Mouse (Mus musculus): ENCODE results near the gene Arhgef39. TPM values are rescaled to one million over a fixed set of nuclear protein-coding genes. Genes with fewer than 3 reads are reported as not detected.
"Not testable (repeated sequence)": the region's sequence is repeated elsewhere in the genome, so short reads cannot be mapped to it uniquely, and the experiment has no call there.

Gene Arhgef39
- polyA plus RNA-seq, 1 experiment from 2014 or later = 34.8 TPM

DNA sequence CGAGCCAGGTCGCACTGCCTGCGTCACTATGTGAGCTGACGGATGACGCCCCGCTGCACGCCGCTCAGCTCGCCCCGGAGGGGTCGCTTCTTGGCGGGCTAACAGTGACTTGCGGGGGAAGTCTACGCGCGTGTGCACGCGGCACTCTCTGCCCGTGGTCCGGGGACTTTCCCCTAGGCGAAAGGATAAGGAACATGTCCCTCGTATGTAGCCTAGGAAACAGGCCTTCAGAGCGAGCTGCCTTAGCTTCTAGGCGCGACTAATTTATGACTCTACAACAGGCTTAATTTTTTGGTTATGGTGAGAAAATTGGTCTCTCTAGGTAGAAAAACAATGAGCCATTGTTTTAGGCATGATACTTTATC lies 6.7 kb downstream of the Arhgef39 start, which contains the start of gene Ccdc107:
TSS of gene Ccdc107 (plus strand) at position 80 of the 365 bp plus-strand sequence.
- Histone ChIP-seq H3K27me3 (ENCODE audit: control insufficient read depth, insufficient read depth, low read length) (no peaks in the 10 kb centered on the region), H3K9me3 (ENCODE audit: control insufficient read depth, low read length) (no peaks in the 10 kb centered on the region), H3K4me2 (replicated peaks; ENCODE audit: low read depth, low read length) (peak within 1 kb of the TSS; percentile 60), H3K27ac (ENCODE audit: low read depth, low read length) (peak within 1 kb of the TSS; percentile 84), H3K9ac (ENCODE audit: low read depth, low read length) (peak within 1 kb of the TSS; percentile 71), H3K4me3 (ENCODE audit: low read depth, low read length) (peak within 1 kb of the TSS; percentile 64), H3K36me3 (ENCODE audit: control insufficient read depth, insufficient read depth, low read length) (no peaks in the 10 kb centered on the region), H3K4me1 (replicated peaks; ENCODE audit: control insufficient read depth, insufficient read depth, low read length) (no peaks in the 10 kb centered on the region; the same call in 1 of the 2 replicates)
- DNase-seq (ENCODE audit: low spot score) (peak; percentile 89), ATAC-seq (ENCODE audit: low FRiP score) (peak; percentile 97)
- 1% methylated on average over 25 of the region's 25 CpGs for WGBS

DNA sequence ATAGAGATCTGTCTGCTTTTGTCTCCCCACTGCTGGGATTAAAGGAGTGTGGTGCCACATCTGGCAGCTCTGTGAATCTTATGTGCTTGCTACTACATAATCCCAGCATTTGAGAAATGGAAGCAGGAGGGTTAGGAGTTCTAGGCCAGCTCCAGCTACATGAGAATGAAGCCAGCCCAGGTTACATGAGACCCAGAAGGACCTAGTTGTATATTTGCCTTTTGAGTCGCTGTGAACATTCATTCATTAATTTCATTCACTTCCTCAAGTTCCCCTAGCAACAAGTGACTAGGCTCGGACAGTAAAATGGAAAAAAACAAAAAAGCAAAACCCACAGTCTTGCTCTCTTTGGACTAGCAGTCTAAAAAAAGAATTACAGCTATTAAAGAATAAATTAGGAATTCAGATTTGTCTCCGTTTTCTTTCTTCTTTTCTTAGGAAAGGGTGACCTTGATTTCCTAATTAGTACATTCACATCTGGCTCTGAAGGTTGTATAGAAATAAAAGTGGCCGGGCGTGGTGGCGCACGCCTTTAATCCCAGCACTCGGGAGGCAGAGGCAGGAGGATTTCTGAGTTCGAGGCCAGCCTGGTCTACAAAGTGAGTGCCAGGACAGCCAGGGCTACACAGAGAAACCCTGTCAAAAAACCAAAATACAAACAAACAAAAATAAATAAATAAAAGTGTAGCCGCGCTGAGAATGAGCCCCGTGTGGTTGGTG lies 7.2 kb downstream of the Arhgef39 start:
- 52% methylated on average over 12 of the region's 12 CpGs for WGBS
- no peak for DNase-seq (ENCODE audit: low spot score)
- H3K4me3 ChIP-seq (ENCODE audit: low read depth, low read length) = peak overlapping the region; percentile 64; the same call in 1 of the 2 replicates
- no peaks in the 10 kb centered on the region for H3K36me3 ChIP-seq (ENCODE audit: control insufficient read depth, insufficient read depth, low read length)
- H3K27ac ChIP-seq (ENCODE audit: low read depth, low read length) = no peak overlapping the region
- ATAC-seq (ENCODE audit: low FRiP score) = no peak; the same call in 1 of the 2 replicates
- H3K4me2 ChIP-seq (replicated peaks; ENCODE audit: low read depth, low read length) = peak overlapping the region; percentile 3; the same call in 1 of the 2 replicates
- H3K4me1 ChIP-seq (replicated peaks; ENCODE audit: control insufficient read depth, insufficient read depth, low read length) = no peaks in the 10 kb centered on the region
- H3K9me3 ChIP-seq (ENCODE audit: control insufficient read depth, low read length) = no peaks in the 10 kb centered on the region
- no peak overlapping the region for H3K9ac ChIP-seq (ENCODE audit: low read depth, low read length)
- H3K27me3 ChIP-seq (ENCODE audit: control insufficient read depth, insufficient read depth, low read length) = no peaks in the 10 kb centered on the region

GRCm38 (mm10) chr4:43490801-43491200 lies 8.7 kb downstream of the Arhgef39 start:
- H3K4me3 ChIP-seq (ENCODE audit: low read depth, low read length) = no peak overlapping the region
- H3K27ac ChIP-seq (ENCODE audit: low read depth, low read length) = no peak overlapping the region
- H3K4me2 ChIP-seq (replicated peaks; ENCODE audit: low read depth, low read length) = no peak overlapping the region
- H3K27me3 ChIP-seq (ENCODE audit: control insufficient read depth, insufficient read depth, low read length) = no peaks in the 10 kb centered on the region
- no peak for ATAC-seq (ENCODE audit: low FRiP score)
- H3K36me3 ChIP-seq (ENCODE audit: control insufficient read depth, insufficient read depth, low read length) = no peaks in the 10 kb centered on the region
- 89% methylated on average over 5 of the region's 5 CpGs for WGBS
- no peak for DNase-seq (ENCODE audit: low spot score)
- H3K4me1 ChIP-seq (replicated peaks; ENCODE audit: control insufficient read depth, insufficient read depth, low read length) = no peaks in the 10 kb centered on the region
- H3K9ac ChIP-seq (ENCODE audit: low read depth, low read length) = no peak overlapping the region
- H3K9me3 ChIP-seq (ENCODE audit: control insufficient read depth, low read length) = no peaks in the 10 kb centered on the region

- Histone ChIP-seq H3K27me3 (ENCODE audit: control insufficient read depth, insufficient read depth, low read length) (no peaks in the 10 kb centered on the region), H3K4me1 (replicated peaks; ENCODE audit: control insufficient read depth, insufficient read depth, low read length) (no peaks in the 10 kb centered on the region), H3K9ac (ENCODE audit: low read depth, low read length) (no peak overlapping the region), H3K27ac (ENCODE audit: low read depth, low read length) (no peak overlapping the region), H3K4me3 (ENCODE audit: low read depth, low read length) (no peak overlapping the region), H3K36me3 (ENCODE audit: control insufficient read depth, insufficient read depth, low read length) (no peaks in the 10 kb centered on the region), H3K9me3 (ENCODE audit: control insufficient read depth, low read length) (no peaks in the 10 kb centered on the region), H3K4me2 (replicated peaks; ENCODE audit: low read depth, low read length) (no peak overlapping the region)
- WGBS = 93% methylated on average over 3 of the region's 3 CpGs
- DNase-seq (ENCODE audit: low spot score) (no peak), ATAC-seq (ENCODE audit: low FRiP score) (no peak)
Observed at GRCm38 (mm10) chr4:43489611-43490010, 9.9 kb downstream of the Arhgef39 start.

DNA sequence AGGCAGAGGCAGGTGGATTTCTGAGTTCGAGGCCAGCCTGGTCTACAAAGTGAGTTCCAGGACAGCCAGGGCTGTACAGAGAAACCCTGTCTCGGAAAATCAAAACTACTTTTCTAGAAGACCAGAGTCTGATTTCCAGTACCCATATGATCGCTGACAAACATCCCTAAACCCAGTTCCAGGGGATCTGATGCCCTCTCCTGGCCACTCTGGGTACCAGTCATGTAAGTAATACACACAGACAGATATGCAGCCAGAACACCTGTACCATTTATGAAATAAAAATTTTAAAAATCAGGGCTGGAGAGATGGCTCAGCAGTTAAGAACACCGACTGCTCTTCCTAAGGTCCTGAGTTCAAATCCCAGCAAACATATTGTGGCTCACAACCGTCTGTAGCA lies 13.8 kb downstream of the Arhgef39 start:
- not testable (repeated sequence) for H3K36me3 ChIP-seq (ENCODE audit: control insufficient read depth, insufficient read depth, low read length)

DNA sequence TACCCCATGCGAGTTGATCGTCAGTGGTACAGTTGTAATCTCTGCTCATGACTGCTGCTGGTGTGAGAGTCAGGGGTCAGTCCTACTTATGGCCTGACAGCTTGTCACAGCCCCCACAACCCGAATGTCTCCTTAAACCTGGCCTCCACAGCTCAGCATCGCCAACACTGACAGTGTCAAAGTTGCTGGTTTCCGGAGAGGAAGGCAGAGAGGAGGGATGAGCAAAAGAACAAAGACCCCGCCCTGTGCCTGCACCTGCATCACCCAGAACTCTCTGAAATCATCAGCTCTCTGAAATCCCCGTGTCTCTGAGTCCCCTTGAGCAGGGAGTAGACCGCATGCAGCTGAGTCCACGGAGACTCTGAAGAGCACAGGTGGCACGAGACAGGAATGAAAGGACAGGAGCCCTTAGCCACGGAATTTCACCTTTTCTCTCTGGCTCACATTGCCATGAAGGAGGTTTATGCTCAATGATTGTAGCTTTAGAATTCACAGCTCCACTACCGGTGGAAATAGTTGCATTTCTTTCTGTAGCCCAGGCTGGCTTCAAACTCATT lies 15.9 kb downstream of the Arhgef39 start, which contains the start of gene Sit1:
TSS of gene Sit1 (minus strand) at position 200 of the 557 bp plus-strand sequence.
- ATAC-seq (ENCODE audit: low FRiP score) (no peak), DNase-seq (ENCODE audit: low spot score) (no peak)
- Histone ChIP-seq H3K9ac (ENCODE audit: low read depth, low read length) (no peak within 1 kb of the TSS), H3K27me3 (ENCODE audit: control insufficient read depth, insufficient read depth, low read length) (no peaks in the 10 kb centered on the region), H3K27ac (ENCODE audit: low read depth, low read length) (no peak within 1 kb of the TSS), H3K4me1 (replicated peaks; ENCODE audit: control insufficient read depth, insufficient read depth, low read length) (no peaks in the 10 kb centered on the region), H3K9me3 (ENCODE audit: control insufficient read depth, low read length) (no peaks in the 10 kb centered on the region), H3K4me3 (ENCODE audit: low read depth, low read length) (no peak within 1 kb of the TSS), H3K4me2 (replicated peaks; ENCODE audit: low read depth, low read length) (no peak within 1 kb of the TSS), H3K36me3 (ENCODE audit: control insufficient read depth, insufficient read depth, low read length) (no peaks in the 10 kb centered on the region)
- WGBS = 60% methylated on average over 12 of the region's 12 CpGs

More for the DNA sequence above, 13.8 kb downstream of the Arhgef39 start:
- not testable (repeated sequence) for H3K27me3 ChIP-seq (ENCODE audit: control insufficient read depth, insufficient read depth, low read length); ATAC-seq (ENCODE audit: low FRiP score); H3K9ac ChIP-seq (ENCODE audit: low read depth, low read length); DNase-seq (ENCODE audit: low spot score); H3K4me2 ChIP-seq (replicated peaks; ENCODE audit: low read depth, low read length); H3K27ac ChIP-seq (ENCODE audit: low read depth, low read length); H3K4me3 ChIP-seq (ENCODE audit: low read depth, low read length); H3K9me3 ChIP-seq (ENCODE audit: control insufficient read depth, low read length); H3K4me1 ChIP-seq (replicated peaks; ENCODE audit: control insufficient read depth, insufficient read depth, low read length)
- WGBS = 76% methylated on average over 5 of the region's 5 CpGs

- H3K4me3 ChIP-seq (ENCODE audit: low read depth, low read length) = no peak overlapping the region
- H3K27me3 ChIP-seq (ENCODE audit: control insufficient read depth, insufficient read depth, low read length) = no peaks in the 10 kb centered on the region
- H3K27ac ChIP-seq (ENCODE audit: low read depth, low read length) = no peak overlapping the region
- H3K4me2 ChIP-seq (replicated peaks; ENCODE audit: low read depth, low read length) = no peak overlapping the region
- ATAC-seq (ENCODE audit: low FRiP score) (no peak), DNase-seq (ENCODE audit: low spot score) (no peak)
- WGBS = 70% methylated on average over 10 of the region's 10 CpGs
- H3K36me3 ChIP-seq (ENCODE audit: control insufficient read depth, insufficient read depth, low read length) = no peaks in the 10 kb centered on the region
- H3K4me1 ChIP-seq (replicated peaks; ENCODE audit: control insufficient read depth, insufficient read depth, low read length) = peaks cover 3% of the 10 kb centered on the region; the same call in 1 of the 2 replicates
- H3K9me3 ChIP-seq (ENCODE audit: control insufficient read depth, low read length) = no peaks in the 10 kb centered on the region
- H3K9ac ChIP-seq (ENCODE audit: low read depth, low read length) = no peak overlapping the region
Observed at GRCm38 (mm10) chr4:43482591-43482990, 16.9 kb downstream of the Arhgef39 start.

- 77% methylated on average over 7 of the region's 7 CpGs for WGBS
- peaks cover 3% of the 10 kb centered on the region; the same call in 1 of the 2 replicates for H3K4me1 ChIP-seq (replicated peaks; ENCODE audit: control insufficient read depth, insufficient read depth, low read length)
- ATAC-seq (ENCODE audit: low FRiP score) (no peak), DNase-seq (ENCODE audit: low spot score) (no peak)
- no peak overlapping the region for H3K4me2 ChIP-seq (replicated peaks; ENCODE audit: low read depth, low read length)
- no peaks in the 10 kb centered on the region for H3K27me3 ChIP-seq (ENCODE audit: control insufficient read depth, insufficient read depth, low read length)
- no peak overlapping the region for H3K9ac ChIP-seq (ENCODE audit: low read depth, low read length)
- H3K36me3 ChIP-seq (ENCODE audit: control insufficient read depth, insufficient read depth, low read length) = no peaks in the 10 kb centered on the region
- no peak overlapping the region for H3K4me3 ChIP-seq (ENCODE audit: low read depth, low read length)
- no peaks in the 10 kb centered on the region for H3K9me3 ChIP-seq (ENCODE audit: control insufficient read depth, low read length)
- no peak overlapping the region for H3K27ac ChIP-seq (ENCODE audit: low read depth, low read length)
Observed at GRCm38 (mm10) chr4:43481894-43482456, 17.5 kb downstream of the Arhgef39 start.
